Mouse (Mus musculus) neural tube, embryonic 14.5 days (tissue): Measurements from ENCODE around the gene Eef1a1. TPM values are rescaled to one million over a fixed set of nuclear protein-coding genes. Genes with fewer than 3 reads are reported as not detected.
"Not testable (repeated sequence)": the region's sequence is repeated elsewhere in the genome, so short reads cannot be mapped to it uniquely, and the experiment has no call there.

ENCODE experiments used
- ATAC-seq: fragments of 200-750 bp; cut with Nextera tagmentation; 2 replicates; pipeline ENCODE4 v1.8.0; 2017; ENCODE audit warnings: low read depth, mild to moderate bottlenecking, moderate TSS enrichment, moderate library complexity
- H3K27ac ChIP-seq: fragments of 300-500 bp; sonication (generic); 2 replicates; pipeline ENCODE4 v1.5.1; 2014; ENCODE audit warnings: low read depth, mild to moderate bottlenecking, control low read depth, low read length, moderate library complexity, mixed read lengths
- H3K27me3 ChIP-seq: fragments of 300-500 bp; sonication (generic); 2 replicates; pipeline ENCODE4 v1.6.1; 2014; ENCODE audit warnings: low read length; ENCODE audit not compliant: control insufficient read depth, insufficient read depth
- H3K36me3 ChIP-seq: fragments of 300-500 bp; sonication (generic); 2 replicates; pipeline ENCODE4 v1.6.1; 2014; ENCODE audit warnings: low read length, mixed read lengths; ENCODE audit not compliant: control insufficient read depth, insufficient read depth
- H3K4me1 ChIP-seq: fragments of 300-500 bp; sonication (generic); 2 replicates; pipeline ENCODE4 v1.6.1; 2014; ENCODE audit warnings: low read length; ENCODE audit not compliant: control insufficient read depth, insufficient read depth
- H3K4me2 ChIP-seq: fragments of 300-500 bp; sonication (generic); 2 replicates; pipeline ENCODE4 v1.6.1; 2014; ENCODE audit warnings: mild to moderate bottlenecking, low read depth, low read length, control low read depth
- H3K4me3 ChIP-seq: fragments of 300-500 bp; sonication (generic); 2 replicates; pipeline ENCODE4 v1.5.1; 2014; ENCODE audit warnings: low read depth, low read length, control low read depth, mixed read lengths
- H3K9ac ChIP-seq: fragments of 300-500 bp; sonication (generic); replicated peaks from 2 replicates; pipeline ENCODE4 v1.6.1; 2014; ENCODE audit warnings: low read depth, mild to moderate bottlenecking, control low read depth, low read length, mixed read lengths
- H3K9me3 ChIP-seq: fragments of 300-500 bp; sonication (generic); 2 replicates; pipeline ENCODE4 v1.6.1; 2016; ENCODE audit warnings: low read length; ENCODE audit not compliant: control insufficient read depth
- WGBS: fragments of 180-500 bp; shearing (Covaris S2); extraction: QIAGEN DNeasy Blood & Tissue Kit; methylation state at CpG from one replicate; pipeline ENCODE4 v1.1.7; 2014; 5-methylcytosine and 5-hydroxymethylcytosine counted together
- polyA plus RNA-seq: library from polyadenylated mRNA; unstranded; fragments of >200 nt; fragmentation: Nextera tagmentation; extraction: Ambion mirVana; gene quantifications from 2 replicates; pipeline ENCODE4 v1.2.1, GENCODE M21; 2014

The Eef1a1 gene
- polyA plus RNA-seq, 1 experiment from 2014 or later: 3,427 TPM

DNA sequence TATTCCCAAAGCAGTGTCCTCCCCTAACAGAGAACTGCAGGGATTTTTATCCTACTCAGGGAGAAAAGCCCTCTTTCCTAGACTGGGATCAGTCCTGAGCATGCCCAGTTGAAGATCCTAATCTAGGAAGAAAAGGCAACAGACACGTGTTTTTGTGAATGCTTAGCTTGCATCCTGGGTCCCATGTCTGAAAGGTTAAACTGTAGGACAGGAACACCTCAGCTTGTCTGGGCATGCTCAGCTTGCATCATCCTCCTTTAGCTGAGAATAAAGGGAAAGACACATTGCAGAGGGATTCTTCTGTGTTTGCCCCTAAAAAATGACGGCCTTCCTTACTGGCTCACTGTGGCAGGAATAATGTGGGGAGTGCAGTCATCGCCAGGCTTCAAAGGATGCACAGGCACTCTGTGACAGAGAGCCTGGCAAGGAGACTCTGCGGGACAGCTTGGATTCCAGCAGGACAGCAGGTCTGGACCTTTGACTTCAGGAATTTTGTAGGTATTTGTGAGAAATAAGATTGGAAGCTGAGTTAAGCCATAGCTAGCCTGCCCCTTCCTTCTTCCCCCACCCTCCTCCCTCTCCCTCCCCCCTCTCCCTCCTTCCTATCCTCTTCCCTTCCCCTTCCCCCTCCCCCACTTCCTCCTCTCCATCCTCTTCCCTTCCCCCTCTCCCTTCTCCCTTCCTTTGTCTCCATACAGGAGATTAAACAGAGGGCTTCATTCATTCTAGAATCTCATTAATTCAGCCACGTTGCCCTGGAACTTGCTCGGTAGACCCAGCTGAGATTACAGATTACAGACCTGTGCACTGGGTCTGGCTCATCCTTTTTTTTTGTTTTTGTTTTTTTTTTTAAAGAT is 14.5 kb upstream of the Eef1a1 start:
- Histone ChIP-seq H3K4me3 (peak overlapping the region; percentile 6; the same call in 1 of the 2 replicates), H3K27me3 (no peaks in the 10 kb centered on the region), H3K36me3 (no peaks in the 10 kb centered on the region), H3K27ac (peak overlapping the region; percentile 91), H3K9ac (peak overlapping the region; percentile 47), H3K4me2 (peak overlapping the region; percentile 42), H3K9me3 (no peaks in the 10 kb centered on the region), H3K4me1 (peaks cover 13% of the 10 kb centered on the region)
- ATAC-seq: peak; percentile 73
- 5% methylated on average over 6 of the region's 6 CpGs for WGBS

DNA sequence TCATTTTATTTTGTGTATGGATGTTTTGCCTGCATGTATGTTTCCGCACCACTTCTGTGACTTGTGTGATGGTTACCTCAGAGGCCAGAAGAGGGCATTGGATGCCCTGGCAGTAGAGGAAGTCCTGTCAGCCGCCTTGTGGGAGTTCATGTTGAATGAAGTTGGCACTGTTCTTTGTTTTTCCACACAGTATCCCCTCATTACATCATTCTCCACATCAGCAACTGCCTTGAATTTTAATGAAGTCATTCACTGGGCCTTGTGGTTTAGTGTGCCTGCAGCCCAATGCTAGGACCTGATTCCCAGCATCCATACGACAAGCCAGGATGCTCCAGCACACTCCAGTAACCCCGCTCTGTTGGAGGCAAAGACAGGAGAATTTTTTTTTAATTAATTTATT is 12.3 kb upstream of the Eef1a1 start:
- H3K27me3 ChIP-seq: no peaks in the 10 kb centered on the region
- 63% methylated on average over 4 of the region's 4 CpGs for WGBS
- peak; percentile 19; the same call in 1 of the 2 replicates for ATAC-seq

GRCm38 (mm10) chr9:78500386-78500785 is 11.4 kb upstream of the Eef1a1 start:
- Histone ChIP-seq H3K27me3 (no peaks in the 10 kb centered on the region), H3K27ac (no peak overlapping the region), H3K4me1 (peaks cover 13% of the 10 kb centered on the region), H3K9me3 (no peaks in the 10 kb centered on the region), H3K4me3 (no peak overlapping the region), H3K36me3 (no peaks in the 10 kb centered on the region), H3K9ac (no peak overlapping the region), H3K4me2 (no peak overlapping the region)
- ATAC-seq: no peak
- WGBS: 76% methylated on average over 3 of the region's 3 CpGs

More for the DNA sequence above, 12.3 kb upstream of the Eef1a1 start:
- Histone ChIP-seq H3K4me1 (peaks cover 13% of the 10 kb centered on the region), H3K4me2 (no peak overlapping the region), H3K4me3 (no peak overlapping the region), H3K27ac (no peak overlapping the region), H3K9ac (no peak overlapping the region), H3K9me3 (no peaks in the 10 kb centered on the region), H3K36me3 (no peaks in the 10 kb centered on the region)

DNA sequence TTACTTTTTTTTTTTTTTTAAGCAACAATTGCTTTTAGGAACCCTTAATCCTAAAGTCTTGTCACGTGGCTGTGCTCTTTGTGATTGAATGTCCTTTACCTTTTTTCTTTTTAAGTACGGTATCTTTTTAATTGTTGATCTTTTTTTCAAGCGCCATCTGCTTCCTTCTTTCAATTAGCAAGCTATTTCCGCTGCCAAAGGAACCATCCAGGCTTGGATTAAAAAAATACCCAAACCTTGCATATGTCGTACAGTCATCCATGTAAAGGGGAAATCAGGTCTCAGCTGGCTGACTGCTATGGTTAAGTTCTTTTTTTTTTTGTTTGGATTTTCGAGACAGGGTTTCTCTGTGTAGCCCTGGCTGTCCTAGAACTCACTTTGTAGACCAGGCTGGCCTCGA is 4.2 kb upstream of the Eef1a1 start:
- no peak for ATAC-seq
- Histone ChIP-seq H3K4me3 (no peak overlapping the region), H3K36me3 (no peaks in the 10 kb centered on the region), H3K4me2 (no peak overlapping the region), H3K27me3 (no peaks in the 10 kb centered on the region), H3K27ac (no peak overlapping the region), H3K4me1 (peaks cover 8% of the 10 kb centered on the region; the same call in 1 of the 2 replicates), H3K9ac (no peak overlapping the region), H3K9me3 (no peaks in the 10 kb centered on the region)
- 81% methylated on average over 7 of the region's 7 CpGs for WGBS

DNA sequence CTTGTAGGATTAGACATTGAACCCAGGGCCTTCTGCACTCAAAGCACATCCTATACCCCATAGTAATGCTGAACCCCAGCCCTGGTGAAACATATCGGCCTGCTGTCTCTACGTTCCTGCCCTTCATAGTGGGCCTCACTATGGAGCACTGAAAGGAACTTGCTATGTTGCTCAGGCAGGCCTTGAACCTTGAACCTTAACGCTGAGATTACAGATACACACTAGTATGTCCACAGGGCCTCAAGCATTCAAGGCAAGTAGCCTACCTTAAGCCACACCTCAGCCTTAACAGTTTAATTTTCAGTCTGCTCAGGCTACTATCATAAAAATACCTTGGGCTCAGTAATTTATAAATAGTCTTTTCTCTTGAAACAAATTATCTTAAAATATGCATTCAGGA is 3.3 kb upstream of the Eef1a1 start:
- no peak for ATAC-seq
- 93% methylated on average over 3 of the region's 3 CpGs for WGBS
- Histone ChIP-seq H3K27ac (no peak overlapping the region), H3K9ac (no peak overlapping the region), H3K4me2 (no peak overlapping the region), H3K4me3 (no peak overlapping the region), H3K9me3 (no peaks in the 10 kb centered on the region), H3K4me1 (peaks cover 8% of the 10 kb centered on the region; the same call in 1 of the 2 replicates), H3K27me3 (no peaks in the 10 kb centered on the region), H3K36me3 (no peaks in the 10 kb centered on the region)

GRCm38 (mm10) chr9:78491169-78491568 is 2.2 kb upstream of the Eef1a1 start:
- H3K9ac ChIP-seq: no peak overlapping the region
- ATAC-seq: no peak
- H3K4me2 ChIP-seq: no peak overlapping the region
- no peak overlapping the region for H3K4me3 ChIP-seq
- H3K27me3 ChIP-seq: no peaks in the 10 kb centered on the region
- H3K36me3 ChIP-seq: no peaks in the 10 kb centered on the region
- WGBS: 90% methylated on average over 3 of the region's 3 CpGs
- H3K4me1 ChIP-seq: peaks cover 8% of the 10 kb centered on the region; the same call in 1 of the 2 replicates
- H3K27ac ChIP-seq: no peak overlapping the region
- no peaks in the 10 kb centered on the region for H3K9me3 ChIP-seq

GRCm38 (mm10) chr9:78488021-78488420 is 930 bp downstream of the Eef1a1 start:
- H3K9ac ChIP-seq, ATAC-seq, H3K27me3 ChIP-seq, H3K4me3 ChIP-seq, H3K27ac ChIP-seq, H3K36me3 ChIP-seq, H3K9me3 ChIP-seq, H3K4me1 ChIP-seq, H3K4me2 ChIP-seq: not testable (repeated sequence)
- WGBS: 97% methylated on average over 5 of the region's 5 CpGs

- Histone ChIP-seq H3K4me1 (peaks cover 15% of the 10 kb centered on the region), H3K4me2 (no peak overlapping the region), H3K9me3 (no peaks in the 10 kb centered on the region), H3K27me3 (no peaks in the 10 kb centered on the region), H3K27ac (no peak overlapping the region), H3K4me3 (no peak overlapping the region), H3K9ac (no peak overlapping the region), H3K36me3 (no peaks in the 10 kb centered on the region)
- ATAC-seq: no peak
- 82% methylated on average over 3 of the region's 3 CpGs for WGBS
Observed at GRCm38 (mm10) chr9:78484660-78485059, 4.3 kb downstream of the Eef1a1 start.

GRCm38 (mm10) chr9:78482386-78482785 is 6.6 kb downstream of the Eef1a1 start:
- Histone ChIP-seq H3K4me2 (peak overlapping the region; percentile 53), H3K9me3 (no peaks in the 10 kb centered on the region), H3K27ac (peak overlapping the region; percentile 99), H3K4me1 (peaks cover 13% of the 10 kb centered on the region), H3K4me3 (peak overlapping the region; percentile 51), H3K27me3 (no peaks in the 10 kb centered on the region), H3K9ac (peak overlapping the region; percentile 92), H3K36me3 (peaks cover 13% of the 10 kb centered on the region; the same call in 1 of the 2 replicates)
- 11% methylated on average over 3 of the region's 3 CpGs for WGBS
- ATAC-seq: no peak
